Mouse (Mus musculus) embryo, embryonic 10.5 days (tissue): Measurements from ENCODE around the gene Cd5.

Experiments used
- DNase-seq: peaks from one replicate; pipeline ENCODE4 v3.0.0-alpha.2; 2015; ENCODE audit warnings: low spot score

Cd5 gene

GRCm38 (mm10) chr19:10738811-10739210 is at the start of gene Cd5:
Cd5 (minus strand) TSS chr19:10739002.
- no peak for DNase-seq

GRCm38 (mm10) chr19:10788242-10788641 is 49.4 kb upstream of the Cd5 start:
- no peak for DNase-seq

GRCm38 (mm10) chr19:10787406-10787805 is 48.6 kb upstream of the Cd5 start:
- DNase-seq: no peak

GRCm38 (mm10) chr19:10786753-10787152 is 48.0 kb upstream of the Cd5 start:
- DNase-seq: no peak

DNA sequence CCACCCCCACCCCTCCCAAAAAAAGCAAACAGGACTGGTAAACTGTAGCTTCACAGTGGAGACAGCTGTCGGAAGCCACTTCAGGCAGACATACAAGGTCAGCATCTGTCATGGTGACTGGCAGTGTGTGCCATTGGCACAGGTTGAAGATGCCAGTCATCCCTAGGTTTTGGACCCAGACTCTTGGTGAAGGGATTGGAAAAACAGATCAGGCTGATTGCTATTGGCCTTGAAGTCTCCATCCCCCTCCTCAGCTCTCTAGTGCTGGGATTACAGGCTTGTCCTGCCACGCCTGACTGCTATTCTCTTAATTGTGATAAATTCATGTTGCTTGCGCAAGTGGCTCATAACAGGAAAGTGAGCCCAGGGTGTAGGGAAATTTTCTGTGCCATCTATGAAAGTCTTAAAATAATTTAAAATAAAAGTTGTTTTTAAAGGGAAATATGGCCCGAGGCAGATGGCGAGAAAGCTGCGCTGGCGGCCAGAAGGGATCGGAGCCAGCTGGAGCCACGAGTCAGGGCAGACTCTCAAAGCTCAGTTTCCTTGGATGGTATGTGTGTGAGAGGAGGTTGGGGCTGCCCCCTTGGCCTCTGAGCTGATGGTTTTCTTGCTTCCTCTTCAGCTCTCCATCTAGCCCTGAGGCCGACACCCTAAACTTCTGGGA is 46.1 kb upstream of the Cd5 start:
- DNase-seq: no peak

DNA sequence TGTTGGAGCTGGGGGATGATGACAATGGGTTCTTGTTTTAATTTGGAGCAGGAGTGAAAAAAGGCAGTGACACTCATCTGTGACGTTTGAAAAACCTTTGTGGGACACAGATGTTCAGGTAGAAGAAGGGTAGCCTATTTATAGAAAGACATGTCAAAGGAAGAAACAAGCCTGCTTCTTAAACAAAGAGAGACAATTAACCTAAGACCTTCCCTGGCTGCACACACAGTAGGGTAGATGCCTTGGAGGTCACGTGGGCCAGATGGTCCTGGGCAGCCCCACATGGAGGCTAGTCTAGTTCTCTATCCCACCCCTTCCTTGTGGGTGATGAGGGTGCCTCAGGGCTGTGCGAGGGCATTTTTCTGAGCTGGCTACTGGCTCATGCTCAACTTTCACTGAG is 45.3 kb upstream of the Cd5 start:
- no peak for DNase-seq

DNA sequence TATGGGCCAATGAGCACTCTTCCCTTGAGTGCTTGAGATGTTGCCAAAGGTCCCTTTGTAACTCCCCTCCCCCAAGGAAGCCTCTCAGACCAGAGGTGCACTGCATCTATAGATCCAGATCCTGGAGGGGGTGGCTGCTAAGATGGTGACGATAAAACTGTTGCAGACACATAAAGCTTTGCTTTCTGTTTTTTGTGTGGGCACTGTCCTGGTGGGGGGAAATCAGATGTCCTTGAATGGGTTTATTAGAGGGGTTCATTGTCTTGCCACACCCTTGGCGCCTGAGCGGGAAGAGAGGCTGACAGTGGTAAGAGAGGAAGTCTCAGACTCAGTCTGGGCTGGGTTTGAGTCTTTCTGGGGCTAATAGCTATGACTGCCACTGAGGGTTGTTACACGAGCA is 44.4 kb upstream of the Cd5 start:
- DNase-seq: no peak

DNA sequence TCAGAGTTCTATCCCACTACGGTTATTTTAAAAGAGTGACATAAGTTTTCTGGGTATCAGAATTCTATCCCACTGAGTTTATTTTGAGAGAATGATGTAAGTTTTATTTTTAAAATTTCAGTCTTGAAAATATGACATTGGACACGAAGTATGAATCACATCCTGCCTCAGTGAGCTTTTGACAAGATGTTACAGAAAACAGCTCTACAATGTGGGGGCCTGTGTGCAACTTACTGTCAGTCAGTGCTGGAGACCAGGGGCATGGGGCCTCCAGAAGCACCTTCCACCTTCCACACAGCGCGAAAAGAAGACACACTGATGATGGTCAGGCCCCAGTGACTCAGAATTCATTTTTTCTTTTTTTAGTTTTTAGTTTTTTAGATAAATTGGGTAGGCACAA is 42.8 kb upstream of the Cd5 start:
- DNase-seq: no peak

GRCm38 (mm10) chr19:10776906-10777305 is 38.1 kb upstream of the Cd5 start:
- no peak for DNase-seq

GRCm38 (mm10) chr19:10774141-10774540 is 35.3 kb upstream of the Cd5 start:
- DNase-seq: no peak

GRCm38 (mm10) chr19:10773384-10773783 is 34.6 kb upstream of the Cd5 start:
- DNase-seq: no peak

DNA sequence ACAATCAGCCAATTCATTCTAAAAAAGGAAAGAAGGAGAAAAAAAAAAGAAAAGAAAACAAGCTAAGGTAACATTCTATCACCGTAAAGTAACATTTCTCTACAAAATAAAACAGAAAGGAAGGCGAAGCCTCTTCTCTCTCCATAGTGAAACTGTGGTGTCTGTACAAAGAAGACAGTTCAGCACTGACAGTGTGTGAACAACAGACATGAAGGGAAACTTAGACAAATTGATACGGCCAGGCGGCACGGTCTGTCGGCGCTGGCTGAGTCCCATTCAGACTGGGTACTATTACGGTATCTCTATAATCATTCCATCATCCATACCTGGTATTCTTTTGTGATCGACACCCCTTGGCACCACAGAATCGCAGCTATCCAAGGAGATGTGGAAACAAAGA is 34.1 kb upstream of the Cd5 start:
- DNase-seq: no peak

- no peak for DNase-seq
These were observed 33.2 kb upstream of the Cd5 start for GRCm38 (mm10) chr19:10771995-10772394.

DNA sequence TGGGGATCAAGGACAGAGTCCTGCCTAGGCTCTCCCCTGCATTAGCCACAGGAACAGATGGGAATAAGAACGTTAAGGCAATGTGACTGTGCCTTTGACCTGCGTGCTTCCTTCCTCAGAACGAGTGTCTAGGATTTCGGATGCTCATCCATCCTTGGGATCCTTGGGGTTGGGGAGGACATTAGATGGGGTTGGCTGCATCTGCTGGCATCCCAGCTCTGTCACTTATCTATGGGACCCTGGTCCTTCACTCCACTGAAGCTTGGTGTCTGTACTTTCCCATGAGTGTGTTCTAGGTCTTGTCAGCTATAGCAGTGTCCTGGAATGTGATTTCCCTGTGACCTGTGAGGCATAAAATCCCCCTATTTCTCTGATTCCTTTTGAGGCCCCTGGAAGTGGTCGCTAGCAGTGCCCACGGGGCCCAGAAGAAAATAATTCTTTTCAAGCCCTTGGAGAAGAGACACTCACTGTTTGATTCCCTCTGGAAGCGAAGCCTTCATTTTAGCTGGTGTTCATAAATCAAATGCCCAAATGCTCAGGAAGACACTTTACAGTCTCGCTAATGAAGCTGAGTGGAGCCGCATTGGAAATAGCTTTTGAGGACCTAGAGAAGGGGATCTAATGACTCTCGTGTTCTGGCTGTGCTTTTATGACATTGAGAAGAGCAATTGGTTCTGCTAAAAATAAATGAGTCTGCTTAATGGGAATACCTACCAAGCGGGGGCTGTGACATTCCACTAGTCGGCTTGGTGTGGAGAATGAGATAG is 30.8 kb upstream of the Cd5 start:
- DNase-seq: no peak

GRCm38 (mm10) chr19:10768694-10769428 is 30.1 kb upstream of the Cd5 start:
- DNase-seq: no peak

DNA sequence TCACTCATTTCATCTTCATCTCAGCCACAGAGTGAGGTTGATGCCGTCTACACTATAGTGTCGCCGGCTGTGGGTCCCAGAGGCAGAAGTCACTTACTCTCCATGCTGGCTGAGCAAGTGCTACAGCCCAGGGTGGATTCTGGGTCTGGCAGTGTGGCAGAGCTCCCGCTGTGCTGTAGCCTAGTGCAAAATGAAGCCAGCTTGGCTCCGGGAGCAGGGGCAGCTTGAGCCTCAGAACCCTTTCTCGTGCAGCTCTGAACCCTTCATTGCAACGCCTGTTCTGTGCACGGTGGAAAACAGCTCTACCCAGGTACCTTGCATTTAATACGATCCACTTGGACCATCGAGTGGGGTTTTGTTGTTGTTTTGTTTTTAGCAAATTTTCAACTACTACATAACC is 28.8 kb upstream of the Cd5 start:
- DNase-seq: no peak

GRCm38 (mm10) chr19:10763381-10764031 is 24.7 kb upstream of the Cd5 start:
- DNase-seq: no peak

DNA sequence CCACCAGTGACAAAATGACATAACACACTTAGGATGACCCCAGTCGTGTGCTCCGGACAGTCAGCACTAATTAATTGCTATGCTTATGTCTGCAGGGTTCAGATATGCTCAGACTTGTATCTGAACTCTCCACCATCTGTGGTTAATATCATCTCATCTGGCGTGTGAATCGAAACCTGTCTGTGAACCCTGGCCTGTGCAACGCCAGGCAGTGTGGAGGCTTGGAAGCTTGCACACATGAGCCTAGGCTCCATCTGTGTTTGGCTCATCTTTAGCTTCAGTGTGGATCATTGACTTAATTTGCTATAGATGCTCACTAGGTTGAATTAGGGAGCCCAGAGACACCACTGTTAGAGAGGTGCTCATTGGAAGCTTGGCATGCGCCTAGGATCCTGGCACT is 23.7 kb upstream of the Cd5 start:
- no peak for DNase-seq

GRCm38 (mm10) chr19:10761794-10762415 is 23.1 kb upstream of the Cd5 start:
- DNase-seq: no peak

DNA sequence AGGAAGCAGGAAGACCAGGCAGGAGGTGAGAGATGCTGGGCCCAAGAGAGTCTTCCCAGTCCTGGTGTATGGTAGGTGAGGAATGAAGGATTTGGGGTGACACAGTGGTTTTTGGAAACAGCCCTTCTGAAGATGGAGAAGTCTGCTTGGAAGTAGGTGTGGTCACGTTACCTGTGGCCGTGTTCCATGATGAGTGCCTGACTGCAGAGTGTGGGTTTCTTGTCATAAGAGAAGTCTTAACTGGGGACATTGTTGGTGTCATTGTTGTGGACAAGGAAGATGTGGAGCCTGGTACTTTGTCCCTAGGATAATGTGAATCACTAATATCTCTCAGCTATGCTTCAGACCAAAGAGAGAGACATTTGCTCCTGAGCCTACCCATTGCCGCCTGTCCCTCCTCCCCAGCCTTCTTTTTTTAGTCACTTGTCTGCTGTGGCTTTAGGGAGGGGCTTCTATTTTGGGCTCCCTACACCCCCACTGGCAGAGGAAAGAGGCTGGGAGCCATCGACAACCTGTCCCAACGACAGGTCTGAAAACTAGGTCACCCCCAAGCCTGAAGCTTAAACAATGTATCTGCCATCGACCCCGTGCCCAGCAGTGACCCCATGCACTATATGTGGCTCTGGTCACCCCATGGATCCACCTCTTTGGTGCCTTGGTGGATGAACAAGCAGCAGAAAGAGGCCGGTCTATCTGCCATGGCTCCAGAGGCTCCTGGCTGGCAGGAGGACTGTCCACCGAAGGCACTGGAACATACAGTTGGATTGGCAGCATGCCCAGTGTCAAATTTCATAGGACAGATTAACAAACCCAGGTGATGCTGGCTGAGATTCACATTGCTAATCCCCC is 21.4 kb upstream of the Cd5 start:
- no peak for DNase-seq

DNA sequence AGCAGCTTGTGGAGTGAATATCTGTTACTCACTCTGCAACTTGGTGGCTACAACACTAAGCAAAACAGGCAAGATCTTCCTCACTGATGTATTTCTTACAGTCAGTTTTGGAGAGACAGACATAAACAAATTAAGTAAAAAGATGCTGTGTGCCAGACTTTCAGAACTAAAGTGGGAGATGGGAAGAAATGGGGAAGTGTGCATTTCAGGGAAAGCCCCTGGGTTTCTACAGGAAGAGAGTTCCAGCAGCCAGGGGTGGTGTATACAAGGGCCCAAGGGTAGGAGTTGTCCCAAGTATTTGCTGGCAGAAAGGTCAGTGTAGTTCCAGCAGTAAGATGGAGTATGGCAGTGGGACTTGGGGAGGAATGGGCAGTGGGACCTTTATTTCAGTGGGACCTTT is 20.7 kb upstream of the Cd5 start:
- DNase-seq: no peak
